Mouse (Mus musculus) kidney, adult 2 months (tissue): ENCODE data around the gene Krt76. TPM values are rescaled to one million over a fixed set of nuclear protein-coding genes. Genes with fewer than 3 reads are reported as not detected.

ENCODE experiments used
- DNase-seq: peaks from one replicate; pipeline ENCODE4 v3.0.0; 2021
- H3K27ac ChIP-seq: fragments of 200-500 bp; 2 replicates; pipeline ENCODE4 v1.5.1; 2012; ENCODE audit warnings: low read depth, low read length, control low read depth, inconsistent platforms; ENCODE audit not compliant: insufficient read depth
- H3K27me3 ChIP-seq: fragments of 200-500 bp; replicated peaks from 2 replicates; pipeline ENCODE4 v1.6.1; 2012; ENCODE audit warnings: mild to moderate bottlenecking, moderate library complexity, low read length, inconsistent platforms; ENCODE audit not compliant: control insufficient read depth, insufficient read depth
- H3K36me3 ChIP-seq: fragments of 200-500 bp; 2 replicates; pipeline ENCODE4 v1.6.1; 2012; ENCODE audit warnings: mild to moderate bottlenecking, moderate library complexity, low read length, inconsistent platforms; ENCODE audit not compliant: control insufficient read depth, insufficient read depth
- H3K4me1 ChIP-seq: fragments of 200-500 bp; 2 replicates; pipeline ENCODE4 v1.6.1; 2011; ENCODE audit warnings: low read length; ENCODE audit not compliant: control insufficient read depth, insufficient read depth
- H3K4me3 ChIP-seq: fragments of 200-500 bp; 2 replicates; pipeline ENCODE4 v1.5.1; 2011; ENCODE audit warnings: mild to moderate bottlenecking, low read depth, low read length, control low read depth; ENCODE audit not compliant: insufficient read depth
- CTCF ChIP-seq: fragments of 200-500 bp; conservative IDR thresholded peaks from 2 replicates; pipeline ENCODE4 v1.5.1; 2011; ENCODE audit warnings: low read depth, mild to moderate bottlenecking, control low read depth, low read length, moderate library complexity, mixed read lengths; ENCODE audit not compliant: insufficient read depth, insufficient read length
- POLR2A ChIP-seq: fragments of 200-500 bp; IDR thresholded peaks from one replicate; pipeline ENCODE4 v1.6.1; 2011; ENCODE audit warnings: low read depth, low read length, control low read depth
- WGBS: fragments of 180-500 bp; shearing (Covaris S2); methylation state at CpG from one replicate; pipeline ENCODE4 v1.1.7; 2018; 5-methylcytosine and 5-hydroxymethylcytosine counted together
- polyA plus RNA-seq: library from polyadenylated mRNA; depleted of rRNA; stranded (reverse); fragments of >200 nt; gene quantifications from 2 replicates; pipeline ENCODE4 v1.2.3, GENCODE M21; 2012; rRNA removed

Gene Krt76
- not detected in 2 replicates for polyA plus RNA-seq

- H3K36me3 ChIP-seq, result no peaks in the 10 kb centered on the region
- 65% methylated on average over 4 of the region's 4 CpGs for WGBS
- no peaks in the 10 kb centered on the region for H3K4me1 ChIP-seq
- H3K27ac ChIP-seq, result no peak within 1 kb of the TSS
- no peaks in the 10 kb centered on the region for H3K27me3 ChIP-seq
- TF ChIP-seq CTCF, result no peak
- TF ChIP-seq POLR2A, result no peak
- no peak within 1 kb of the TSS for H3K4me3 ChIP-seq
- DNase-seq, result no peak
Observed at GRCm38 (mm10) chr15:101892820-101893219, at the start of gene Krt76. Krt76 (minus strand) TSS chr15:101892920.

- Histone ChIP-seq H3K27ac (no peak overlapping the region), H3K36me3 (no peaks in the 10 kb centered on the region), H3K27me3 (no peaks in the 10 kb centered on the region), H3K4me3 (no peak overlapping the region), H3K4me1 (no peaks in the 10 kb centered on the region)
- no peak for TF ChIP-seq POLR2A
- no peak for TF ChIP-seq CTCF
- WGBS, result 53% methylated on average over 8 of the region's 8 CpGs
- DNase-seq, result no peak
Observed at GRCm38 (mm10) chr15:101941948-101942347, 49.2 kb upstream of the Krt76 start.

GRCm38 (mm10) chr15:101940274-101940829, 47.6 kb upstream of the Krt76 start, which contains the start of gene Krt79:
Krt79 (minus strand) TSS chr15:101940324.
- DNase-seq, result no peak
- Histone ChIP-seq H3K36me3 (no peaks in the 10 kb centered on the region), H3K4me1 (no peaks in the 10 kb centered on the region), H3K4me3 (no peak within 1 kb of the TSS), H3K27ac (no peak within 1 kb of the TSS), H3K27me3 (no peaks in the 10 kb centered on the region)
- TF ChIP-seq POLR2A (no peak), CTCF (no peak)
- 82% methylated on average over 6 of the region's 6 CpGs for WGBS

GRCm38 (mm10) chr15:101938600-101939308, 46.0 kb upstream of the Krt76 start:
- H3K36me3 ChIP-seq, result no peaks in the 10 kb centered on the region
- H3K27ac ChIP-seq, result no peak overlapping the region
- DNase-seq, result peak; percentile 24
- WGBS, result 66% methylated on average over 9 of the region's 9 CpGs
- H3K27me3 ChIP-seq, result no peaks in the 10 kb centered on the region
- no peak overlapping the region for H3K4me3 ChIP-seq
- TF ChIP-seq POLR2A (no peak), CTCF (no peak)
- H3K4me1 ChIP-seq, result no peaks in the 10 kb centered on the region

- TF ChIP-seq CTCF, result no peak
- TF ChIP-seq POLR2A, result no peak
- no peaks in the 10 kb centered on the region for H3K36me3 ChIP-seq
- no peak for DNase-seq
- no peak overlapping the region for H3K4me3 ChIP-seq
- WGBS, result 43% methylated on average over 6 of the region's 6 CpGs
- H3K27ac ChIP-seq, result no peak overlapping the region
- no peaks in the 10 kb centered on the region for H3K4me1 ChIP-seq
- no peaks in the 10 kb centered on the region for H3K27me3 ChIP-seq
Observed at GRCm38 (mm10) chr15:101933024-101933423, 40.3 kb upstream of the Krt76 start.

- H3K27ac ChIP-seq, result no peak overlapping the region
- no peak overlapping the region for H3K4me3 ChIP-seq
- WGBS, result 16% methylated on average over 17 of the region's 17 CpGs
- peak; percentile 35 for DNase-seq
- H3K36me3 ChIP-seq, result no peaks in the 10 kb centered on the region
- TF ChIP-seq POLR2A (no peak), CTCF (no peak)
- H3K4me1 ChIP-seq, result no peaks in the 10 kb centered on the region; the same call in 1 of the 2 replicates
- H3K27me3 ChIP-seq, result no peaks in the 10 kb centered on the region
Observed at GRCm38 (mm10) chr15:101929666-101930065, 36.9 kb upstream of the Krt76 start.

- Histone ChIP-seq H3K4me1 (no peaks in the 10 kb centered on the region; the same call in 1 of the 2 replicates), H3K27ac (no peak overlapping the region), H3K4me3 (no peak overlapping the region), H3K36me3 (no peaks in the 10 kb centered on the region), H3K27me3 (no peaks in the 10 kb centered on the region)
- 35% methylated on average over 9 of the region's 9 CpGs for WGBS
- peak; percentile 8 for DNase-seq
- TF ChIP-seq CTCF, result no peak
- no peak for TF ChIP-seq POLR2A
Observed at GRCm38 (mm10) chr15:101929087-101929486, 36.4 kb upstream of the Krt76 start.
